Mouse (Mus musculus): ENCODE results near the gene Slc38a4.

Gene Slc38a4

DNA sequence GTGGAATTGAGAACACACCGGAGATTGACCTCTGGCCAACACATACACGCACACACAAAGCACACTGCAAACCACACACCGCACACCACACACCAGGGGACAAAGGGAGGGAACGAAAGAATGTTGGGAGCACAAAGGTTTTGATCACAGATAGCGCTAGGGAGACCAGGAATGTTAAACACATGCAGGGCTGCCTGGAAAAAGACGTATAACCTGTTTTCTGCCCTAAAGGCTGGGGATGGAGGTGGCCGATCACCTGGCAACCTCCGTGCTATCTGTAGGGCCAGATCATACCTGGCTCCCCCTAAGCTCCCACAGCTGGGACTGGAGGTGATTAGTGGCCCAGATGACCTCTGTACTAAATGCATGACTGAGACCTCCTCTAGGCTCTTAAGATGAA lies 5.2 kb upstream of the Slc38a4 start:
- TF ChIP-seq GATA4 (IDR thresholded peaks at IDR 0.05; ENCODE audit: insufficient replicate concordance, low read length): no peak

DNA sequence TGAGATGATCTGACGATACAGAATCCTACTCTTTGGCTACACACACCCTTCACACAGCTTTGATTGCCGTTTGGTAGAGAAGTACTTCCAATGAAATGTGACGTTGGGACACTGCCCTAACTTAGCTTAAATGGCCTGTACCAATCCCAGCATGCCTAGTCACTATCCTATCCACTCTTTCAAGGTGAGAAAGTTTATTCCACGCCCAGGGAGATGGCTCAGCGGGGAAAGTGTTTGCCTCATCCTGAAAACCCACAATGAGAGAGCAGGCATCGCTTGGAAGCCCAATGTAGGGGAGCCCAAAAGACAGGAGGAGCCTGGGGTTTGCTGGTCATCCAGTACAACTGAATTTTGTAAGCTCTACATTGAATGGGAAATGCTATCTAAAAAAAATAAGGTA lies 4.8 kb upstream of the Slc38a4 start:
- no peak for TF ChIP-seq GATA4 (IDR thresholded peaks at IDR 0.05; ENCODE audit: insufficient replicate concordance, low read length)

DNA sequence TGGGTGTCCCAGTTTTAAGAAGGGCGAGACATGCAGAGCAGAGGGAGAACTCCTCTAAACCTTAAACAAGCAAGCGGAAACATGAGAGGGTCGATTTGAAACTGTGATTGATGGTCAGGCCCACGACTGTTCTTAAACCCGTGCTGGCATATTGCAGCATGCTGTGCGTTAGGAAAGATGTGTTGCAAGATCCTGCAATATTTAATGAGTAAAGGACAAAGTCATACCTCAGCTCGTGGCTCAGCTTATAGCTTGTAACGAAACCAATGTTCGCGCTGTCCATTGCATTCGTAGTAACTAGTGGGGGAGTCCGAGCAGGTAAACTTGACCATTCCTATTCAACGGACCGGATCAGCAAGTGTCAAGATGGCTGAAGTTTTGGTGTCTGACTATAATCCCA lies 4.3 kb upstream of the Slc38a4 start:
- no peak for TF ChIP-seq GATA4 (IDR thresholded peaks at IDR 0.05; ENCODE audit: insufficient replicate concordance, low read length)

DNA sequence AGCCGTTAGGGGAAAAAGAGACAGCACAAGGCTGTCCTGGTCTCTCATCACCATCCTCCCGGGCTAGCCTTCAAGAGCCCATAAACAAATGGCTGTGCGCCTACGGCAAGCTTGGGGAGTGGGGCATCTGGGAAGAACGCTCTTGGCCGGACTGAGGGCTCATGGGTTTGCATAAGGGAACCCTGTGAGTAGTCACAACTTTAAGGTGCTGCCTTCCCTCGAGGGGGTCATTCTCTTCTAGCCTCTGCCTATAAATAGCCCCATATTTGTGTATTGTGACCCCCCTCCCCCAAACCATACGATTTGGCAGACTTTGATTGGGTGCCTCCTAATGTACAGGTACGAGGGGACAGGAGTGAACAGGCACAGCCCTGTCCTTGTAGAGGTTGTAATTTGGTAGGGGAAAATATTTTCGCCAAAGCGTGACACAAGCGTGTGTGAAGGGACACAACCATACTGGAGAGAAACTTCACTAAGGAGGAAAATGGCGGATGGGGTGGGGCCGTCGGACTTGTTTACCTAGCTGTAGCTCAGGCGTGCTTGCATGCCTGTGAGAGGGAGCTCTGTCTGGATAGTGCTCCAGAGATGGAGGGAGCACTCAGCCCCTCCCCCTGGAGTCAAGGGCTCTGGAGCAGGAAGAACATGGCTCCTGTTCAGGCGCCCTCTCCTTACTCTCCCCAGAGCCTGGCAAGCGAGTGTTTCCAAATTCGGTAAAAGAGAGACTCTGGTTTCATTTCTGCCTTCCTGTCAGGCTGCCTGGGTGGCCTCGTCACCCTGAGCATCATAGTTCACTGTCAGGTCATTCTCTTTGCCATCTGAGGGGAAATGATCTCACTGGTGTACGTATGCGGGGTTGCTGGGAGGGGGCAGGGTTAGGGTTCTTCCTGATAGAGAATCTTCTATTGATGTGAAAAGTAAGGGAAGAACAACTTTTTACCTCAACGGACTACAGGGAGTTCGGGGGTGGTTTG lies 3.6 kb upstream of the Slc38a4 start:
- no peak for TF ChIP-seq GATA4 (IDR thresholded peaks at IDR 0.05; ENCODE audit: insufficient replicate concordance, low read length)

DNA sequence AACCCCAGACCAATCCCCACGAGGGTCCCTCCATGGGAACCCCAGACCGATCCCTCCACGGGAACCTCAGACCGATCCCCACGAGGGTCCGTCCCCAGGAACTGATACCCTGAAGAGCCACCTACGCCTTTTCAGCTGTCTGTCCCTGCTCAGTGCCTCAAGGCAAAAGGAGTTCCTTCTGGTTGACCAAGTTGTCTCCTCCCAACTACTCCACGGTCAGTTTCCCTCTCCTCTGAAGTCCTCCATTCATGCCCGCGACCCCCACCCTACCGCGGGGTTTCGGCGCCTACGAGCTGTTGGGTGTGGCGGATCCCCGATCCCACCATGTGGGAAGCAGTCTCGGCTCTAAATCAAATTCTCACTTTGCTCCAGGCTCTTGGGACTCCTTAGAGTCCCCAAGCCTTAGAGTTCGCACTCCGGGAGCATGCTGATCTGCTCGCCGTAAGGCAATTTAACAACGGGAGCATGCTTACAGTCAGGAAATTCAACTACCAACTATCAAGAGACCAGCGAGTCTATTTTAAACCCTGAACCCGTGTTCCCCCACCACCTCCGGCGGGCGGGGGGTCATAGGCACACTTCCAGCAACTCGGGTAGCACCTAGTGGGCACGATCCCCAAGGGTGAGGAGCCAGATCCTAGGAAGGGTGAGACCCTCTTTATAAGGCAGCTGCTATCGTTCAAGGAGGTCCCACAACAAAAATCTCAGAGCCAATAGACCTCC lies 828 bp downstream of the Slc38a4 start:
- no peak for TF ChIP-seq GATA4 (IDR thresholded peaks at IDR 0.05; ENCODE audit: insufficient replicate concordance, low read length)

DNA sequence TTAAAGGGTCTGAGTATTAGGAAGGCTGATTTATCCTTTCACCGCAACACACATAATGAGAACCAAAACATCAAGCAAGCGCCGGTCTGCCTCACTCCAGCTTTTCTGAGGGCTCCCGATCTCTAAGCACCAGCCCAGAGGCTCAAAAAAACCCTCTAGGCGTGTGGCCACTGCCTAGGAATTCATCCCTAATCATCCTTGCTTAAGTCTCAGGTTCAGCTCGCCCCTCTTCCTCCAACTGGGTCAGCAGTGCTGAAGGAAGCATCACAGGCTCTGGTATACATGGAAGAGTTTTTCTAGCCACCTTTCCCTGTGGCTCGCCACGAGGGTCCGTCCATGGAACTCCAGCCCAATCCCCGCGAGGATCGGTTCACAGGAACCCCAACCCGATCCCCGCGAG lies 1.6 kb downstream of the Slc38a4 start:
- no peak for TF ChIP-seq GATA4 (IDR thresholded peaks at IDR 0.05; ENCODE audit: insufficient replicate concordance, low read length)

DNA sequence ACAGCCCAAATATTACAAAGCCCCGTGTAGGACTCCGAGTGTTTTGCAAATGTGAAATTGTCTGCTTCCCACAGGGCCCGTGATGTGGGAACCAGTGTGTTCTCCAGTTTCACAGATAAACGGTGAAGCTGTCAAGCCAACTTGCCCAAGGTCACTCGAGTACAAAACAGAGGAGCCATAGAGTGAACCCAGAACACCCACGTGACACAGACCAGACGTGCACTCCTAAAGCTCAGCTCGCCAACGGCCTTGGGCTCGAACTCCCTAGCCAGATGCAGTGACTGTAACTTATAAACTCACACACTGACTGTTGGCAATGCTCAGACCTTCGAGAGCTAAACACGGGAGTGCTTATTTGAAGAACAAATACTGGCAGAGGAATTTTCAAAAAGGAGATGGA lies 5.3 kb downstream of the Slc38a4 start:
- TF ChIP-seq GATA4 (IDR thresholded peaks at IDR 0.05; ENCODE audit: insufficient replicate concordance, low read length): no peak

DNA sequence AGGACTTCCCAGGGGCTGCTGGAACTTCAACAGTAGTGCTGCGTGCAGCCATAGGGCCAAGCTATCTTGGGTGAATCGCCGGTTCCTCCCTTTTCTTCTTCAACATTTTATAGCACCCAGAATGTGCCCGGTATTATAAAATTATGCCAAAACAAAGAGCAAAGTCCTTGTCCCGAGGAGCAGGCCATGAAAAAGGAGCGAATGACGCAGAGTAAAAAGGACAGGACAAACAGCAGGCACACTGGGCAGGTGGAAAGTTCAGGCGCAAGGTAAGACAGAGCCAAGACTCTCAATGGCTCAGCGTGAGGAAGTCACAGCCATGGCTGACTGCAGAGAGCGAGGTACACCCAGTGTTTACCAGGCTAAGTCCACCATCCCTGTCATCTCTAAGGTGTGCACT lies 5.7 kb downstream of the Slc38a4 start:
- TF ChIP-seq GATA4 (IDR thresholded peaks at IDR 0.05; ENCODE audit: insufficient replicate concordance, low read length): no peak

DNA sequence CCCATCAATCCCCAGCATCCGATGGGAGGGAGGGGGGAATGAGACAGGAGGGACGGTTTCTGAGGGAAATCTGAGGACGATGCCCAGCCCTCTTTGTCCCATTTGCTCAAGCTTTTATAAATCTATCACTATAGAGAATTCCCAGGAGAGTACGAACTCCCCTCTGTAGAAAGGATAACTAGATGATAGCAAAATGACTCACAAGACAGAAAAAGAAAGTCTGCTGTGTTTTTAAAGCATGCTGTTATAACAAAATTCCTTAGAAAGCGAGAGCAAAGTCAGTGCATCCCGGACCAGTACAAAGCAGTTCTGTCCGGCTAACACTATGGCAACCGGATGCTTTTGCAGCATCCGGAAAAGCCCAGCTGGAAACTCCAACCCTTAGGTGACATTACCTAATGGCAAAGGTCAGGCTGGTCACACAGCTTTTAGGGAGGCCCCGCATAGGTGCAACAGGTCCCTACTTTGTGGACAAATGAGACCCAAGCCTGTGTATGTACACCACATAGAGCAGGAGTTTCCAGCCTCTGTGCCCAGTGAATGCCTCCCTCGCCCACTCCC lies 6.4 kb downstream of the Slc38a4 start:
- no peak for TF ChIP-seq GATA4 (IDR thresholded peaks at IDR 0.05; ENCODE audit: insufficient replicate concordance, low read length)

DNA sequence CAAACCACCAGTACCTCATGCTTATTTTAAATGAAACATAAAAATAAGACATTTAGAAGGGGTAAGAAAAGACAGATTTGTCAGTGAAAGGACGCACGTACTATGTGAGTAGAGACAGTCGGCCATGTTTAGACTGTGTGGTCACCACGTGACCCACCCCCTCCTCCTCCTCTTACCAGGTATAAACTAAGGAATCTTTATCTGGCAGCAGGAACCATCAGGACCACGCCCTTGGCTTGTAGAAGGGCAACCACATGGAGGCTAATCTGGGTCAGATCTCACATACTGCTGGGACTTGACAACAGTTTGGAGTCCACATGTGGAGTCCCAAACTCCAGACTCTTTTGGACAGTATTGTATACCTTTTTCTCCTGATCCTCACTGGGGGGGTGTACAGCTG lies 7.5 kb downstream of the Slc38a4 start:
- TF ChIP-seq GATA4 (IDR thresholded peaks at IDR 0.05; ENCODE audit: insufficient replicate concordance, low read length): no peak

DNA sequence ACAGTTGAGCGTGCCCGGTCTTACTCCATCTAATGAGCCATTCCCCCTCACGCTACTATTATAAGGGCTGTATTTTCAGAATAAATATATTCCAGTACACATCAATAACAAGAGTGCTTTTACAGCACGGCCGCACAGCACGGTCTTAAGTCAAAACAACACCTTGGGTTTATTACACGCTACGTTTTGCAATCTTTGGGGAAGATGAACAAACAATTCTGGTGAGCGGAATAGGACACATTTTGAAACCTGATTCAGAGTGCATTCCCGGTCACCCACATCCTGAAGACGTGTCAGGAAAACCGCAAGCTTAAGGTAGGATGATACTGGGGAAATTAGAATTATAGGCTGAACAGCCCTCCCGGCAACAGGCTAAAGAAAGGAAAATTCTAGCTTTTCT lies 11.8 kb downstream of the Slc38a4 start:
- no peak for TF ChIP-seq GATA4 (IDR thresholded peaks at IDR 0.05; ENCODE audit: insufficient replicate concordance, low read length)

DNA sequence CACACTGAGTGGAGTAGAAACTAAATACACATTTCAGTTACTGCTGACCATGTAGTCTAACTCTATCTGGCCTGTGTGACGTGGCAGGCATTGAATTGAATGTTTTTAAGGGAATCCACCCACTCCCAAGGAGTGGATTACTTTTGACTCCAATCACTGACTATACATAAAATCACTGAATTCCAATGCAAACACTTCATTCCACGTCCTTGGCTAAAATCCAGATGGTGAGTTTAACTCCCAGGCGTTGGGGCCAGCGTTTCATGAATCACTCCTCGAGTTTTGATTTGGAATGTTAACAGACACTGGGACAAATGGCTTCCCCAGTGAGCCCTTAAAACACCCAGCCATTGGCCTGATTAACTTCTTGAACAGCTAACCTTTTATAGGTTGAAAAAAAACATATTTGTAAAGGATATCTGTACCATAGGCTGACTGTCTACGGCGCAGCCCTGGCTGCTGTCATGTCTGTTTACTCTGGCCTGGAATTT lies 13.7 kb downstream of the Slc38a4 start:
- no peak for TF ChIP-seq GATA4 (IDR thresholded peaks at IDR 0.05; ENCODE audit: insufficient replicate concordance, low read length)

DNA sequence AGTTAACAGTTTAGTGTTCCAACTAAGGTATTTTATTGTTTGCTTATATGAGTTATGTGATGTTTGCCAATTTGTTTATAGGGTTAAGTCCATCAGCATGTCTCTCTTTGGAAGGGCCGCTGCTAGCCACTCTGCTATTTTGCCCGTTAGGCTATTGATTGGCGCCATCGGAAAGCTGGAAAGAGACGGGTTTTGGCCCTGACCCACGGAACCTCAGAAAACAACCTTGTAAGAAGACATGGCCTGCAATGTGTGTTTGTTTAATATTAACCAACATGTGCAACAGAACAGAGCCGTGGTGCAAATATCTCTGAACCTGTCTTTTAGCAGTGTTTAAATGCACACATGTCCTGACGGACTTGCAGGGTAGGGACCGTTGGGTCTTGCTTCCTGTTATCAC lies 14.6 kb downstream of the Slc38a4 start:
- no peak for TF ChIP-seq GATA4 (IDR thresholded peaks at IDR 0.05; ENCODE audit: insufficient replicate concordance, low read length)

DNA sequence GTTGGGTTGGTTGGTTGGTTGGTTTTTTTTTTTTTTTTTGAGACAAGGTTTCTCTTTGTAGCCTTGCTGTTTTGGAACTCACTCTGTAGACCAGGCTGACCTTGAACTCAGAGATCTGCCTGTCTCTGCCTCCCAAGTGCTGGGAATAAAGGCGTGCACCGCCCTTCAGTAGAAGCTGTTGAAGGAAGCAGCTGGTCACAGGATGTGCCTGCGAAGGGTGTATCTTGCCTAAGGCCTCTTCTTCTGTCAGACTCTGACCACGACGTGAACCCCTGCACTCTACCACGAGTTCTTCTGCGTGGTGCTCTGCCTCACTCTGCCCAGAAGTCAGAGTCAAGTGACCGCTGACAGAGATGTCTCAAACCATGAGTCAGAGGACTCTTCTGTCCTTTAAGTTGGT lies 18.0 kb downstream of the Slc38a4 start:
- no peak for TF ChIP-seq GATA4 (IDR thresholded peaks at IDR 0.05; ENCODE audit: insufficient replicate concordance, low read length)

DNA sequence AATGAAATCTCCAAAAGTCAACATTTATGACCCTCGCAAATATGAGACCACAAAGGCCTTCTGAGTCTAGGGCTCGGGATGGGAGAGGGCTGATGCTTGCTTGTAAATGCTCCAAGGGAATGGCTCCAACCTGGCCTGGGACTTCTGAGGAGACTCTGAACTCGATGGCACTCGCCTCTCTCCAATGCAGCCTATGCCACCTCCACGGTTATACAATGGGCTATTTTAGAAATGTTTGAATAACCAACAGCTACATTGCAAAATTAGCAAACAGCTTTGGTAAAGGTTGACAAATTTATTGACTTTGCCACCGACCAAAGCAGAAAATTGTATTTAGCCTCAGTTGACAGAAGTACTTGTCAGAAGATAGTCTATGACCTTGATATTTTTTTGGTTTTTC lies 19.9 kb downstream of the Slc38a4 start:
- no peak for TF ChIP-seq GATA4 (IDR thresholded peaks at IDR 0.05; ENCODE audit: insufficient replicate concordance, low read length)

DNA sequence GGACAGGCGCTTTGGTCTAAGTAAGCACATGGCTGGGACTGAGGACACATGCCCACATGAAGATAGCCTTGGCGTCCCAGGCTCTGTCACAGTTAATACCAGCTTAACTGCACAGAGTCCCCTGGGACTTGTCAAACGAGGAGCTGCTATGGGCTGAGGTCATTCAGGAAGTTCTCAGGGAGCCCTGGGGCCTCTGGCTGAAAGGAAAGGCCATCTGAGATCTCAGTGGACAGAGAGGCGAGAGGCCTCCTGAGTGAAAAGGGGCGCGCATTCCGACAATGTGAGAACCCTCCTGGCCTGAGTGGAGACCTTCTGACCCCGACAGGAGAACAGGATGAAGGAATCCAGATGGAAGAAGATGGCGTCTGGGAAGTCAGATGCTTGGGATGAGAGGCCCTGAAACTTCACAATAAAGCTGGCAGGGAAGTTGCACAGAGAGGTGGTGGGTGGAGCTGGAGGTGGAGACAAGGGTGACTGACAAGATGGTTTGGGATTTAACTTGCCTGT lies 22.2 kb downstream of the Slc38a4 start:
- no peak for TF ChIP-seq GATA4 (IDR thresholded peaks at IDR 0.05; ENCODE audit: insufficient replicate concordance, low read length)
